Mouse (Mus musculus) gastrocnemius, postnatal 36 days (tissue): ENCODE data around the gene Sephs1. TPM values are rescaled to one million over a fixed set of nuclear protein-coding genes. Genes with fewer than 3 reads are reported as not detected.
"Not testable (repeated sequence)": the region's sequence is repeated elsewhere in the genome, so short reads cannot be mapped to it uniquely, and the experiment has no call there.

Source experiments
- DNase-seq, 2 experiments: peaks; one replicate each; pipeline ENCODE4 v3.0.0; 2022
- intact Hi-C: fragments of 180-260 bp; cut with DNase I; formaldehyde crosslinking; loops from one replicate; pipeline ENCODE4 v1.15.1; 2025
- total RNA-seq, 2 experiments: library from RNA; stranded (reverse); gene quantifications; 2 replicates each; pipeline ENCODE4 v1.2.3; 2021

The Sephs1 gene
- total RNA-seq, 2 experiments from 2014 or later = 16.3 to 16.8 TPM

DNA sequence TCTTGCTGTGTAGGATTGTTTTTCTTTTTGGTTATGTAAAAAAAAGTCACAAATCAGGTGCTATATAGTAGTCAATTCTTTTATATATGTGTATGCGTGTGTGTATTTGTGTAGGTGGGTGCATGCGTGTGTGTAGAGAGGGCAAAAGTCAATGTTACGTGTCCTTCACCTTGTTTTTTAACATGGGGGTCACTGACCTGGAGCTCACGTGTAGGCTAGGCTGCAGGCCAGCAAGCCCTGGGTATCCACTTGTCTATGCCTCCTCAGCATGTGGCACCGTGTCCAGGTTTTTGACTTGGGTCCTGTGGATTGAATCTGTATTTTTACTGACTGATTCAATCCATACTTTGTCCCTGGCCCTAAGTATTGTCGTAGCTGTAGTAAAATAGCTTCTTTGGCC lies 19.3 kb downstream of the Sephs1 start:
- intact Hi-C loops = no loop called here
- DNase-seq = no peak

- intact Hi-C loops = no loop called here
- DNase-seq = no peak
These were observed 21.0 kb downstream of the Sephs1 start for GRCm38 (mm10) chr2:4902346-4902745.

DNA sequence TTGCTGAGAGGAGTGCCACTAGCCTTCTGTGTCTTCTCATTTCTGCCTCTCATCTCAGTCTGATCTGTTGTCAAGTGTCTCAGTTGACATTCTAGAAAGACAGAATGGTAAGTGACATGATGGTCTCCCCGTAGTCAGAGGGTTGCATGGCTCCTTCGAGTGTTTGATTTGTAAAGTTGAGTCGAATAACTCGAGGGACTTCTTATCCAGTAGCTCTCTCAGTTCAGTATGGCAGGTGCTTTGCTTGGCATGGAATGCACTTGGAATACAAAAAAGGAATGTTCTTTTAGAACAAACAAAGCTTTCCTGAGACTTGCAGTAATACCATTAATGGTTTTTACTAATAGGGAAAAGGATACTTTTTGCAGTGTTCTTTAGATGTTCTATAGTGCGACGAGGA lies 25.8 kb downstream of the Sephs1 start:
- DNase-seq = no peak
- intact Hi-C loops = no loop called here

GRCm38 (mm10) chr2:4907916-4908315 lies 26.6 kb downstream of the Sephs1 start:
- intact Hi-C loops = no loop called here

GRCm38 (mm10) chr2:4908771-4909315 lies 27.5 kb downstream of the Sephs1 start:
- no peak for DNase-seq
- intact Hi-C loops = no loop called here

More at GRCm38 (mm10) chr2:4907916-4908315, 26.6 kb downstream of the Sephs1 start:
- DNase-seq = no peak

DNA sequence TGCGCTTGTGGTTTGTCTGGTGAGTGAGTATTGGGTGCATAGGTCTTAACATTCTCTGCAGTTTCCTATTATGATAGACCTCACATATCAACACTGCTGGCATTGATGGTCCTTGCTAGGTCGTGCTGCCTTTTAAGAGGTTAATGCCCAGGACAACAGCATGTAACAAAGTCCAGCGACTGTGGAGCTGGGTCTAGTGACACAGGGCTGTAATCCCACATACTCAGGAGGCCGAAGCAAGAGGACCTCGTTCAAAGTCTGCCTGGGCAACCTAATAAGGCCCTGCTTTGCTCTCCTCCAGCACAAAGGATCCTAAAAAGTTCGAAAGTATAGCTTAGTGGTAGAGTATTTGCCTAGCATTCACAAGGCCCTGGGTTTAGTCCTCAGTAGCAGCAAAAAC lies 28.5 kb downstream of the Sephs1 start:
- intact Hi-C loops = no loop called here
- no peak for DNase-seq

- no peak for DNase-seq
- intact Hi-C loops = no loop called here
These were observed 29.2 kb downstream of the Sephs1 start for GRCm38 (mm10) chr2:4910521-4910920.

GRCm38 (mm10) chr2:4913949-4914348 lies 32.6 kb downstream of the Sephs1 start:
- intact Hi-C loops = no loop called here
- no peak for DNase-seq

DNA sequence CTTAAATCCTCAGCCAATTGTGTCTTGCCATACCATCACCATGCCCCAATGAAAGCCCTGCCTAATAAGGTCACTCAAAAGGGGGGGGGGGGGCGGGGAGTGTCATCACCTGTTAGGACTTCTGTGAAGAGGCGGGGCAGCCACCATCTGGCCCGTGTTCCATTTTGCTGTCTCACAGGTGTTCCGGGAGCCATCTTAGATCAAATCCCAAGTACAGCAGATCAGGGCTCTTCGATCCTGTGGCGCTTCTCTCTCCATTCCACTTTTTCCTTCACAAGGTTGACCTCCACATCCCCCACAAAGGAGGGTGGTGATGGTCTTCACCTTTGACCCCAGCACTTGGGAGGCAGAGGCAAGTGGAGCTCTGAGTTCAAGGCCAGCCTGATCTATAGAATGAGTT lies 34.7 kb downstream of the Sephs1 start:
- intact Hi-C loops = no loop called here

GRCm38 (mm10) chr2:4917326-4918021 lies 36.1 kb downstream of the Sephs1 start:
- peak; percentile 21 to 58 for DNase-seq

More for the DNA sequence above, 34.7 kb downstream of the Sephs1 start:
- DNase-seq = no peak

GRCm38 (mm10) chr2:4918860-4919739 lies 37.7 kb downstream of the Sephs1 start, which contains the start of gene Phyh:
Gene Phyh, plus strand, starts transcription at chr2:4919019.
- intact Hi-C loops = no loop called here
- DNase-seq = peak; percentile 83 to 85

More at GRCm38 (mm10) chr2:4917326-4918021, 36.1 kb downstream of the Sephs1 start:
- intact Hi-C loops = no loop called here

- no peak for DNase-seq
- intact Hi-C loops = loop anchor here (5.0 kb wide), 1 partner anchor 91 kb away; the partner anchor contains the start of gene Mcm10
These were observed 39.7 kb downstream of the Sephs1 start for GRCm38 (mm10) chr2:4921019-4921418.

- intact Hi-C loops = loop anchor here (5.0 kb wide), 1 partner anchor 90 kb away; the partner anchor contains the start of gene Mcm10
These were observed 41.3 kb downstream of the Sephs1 start for GRCm38 (mm10) chr2:4922476-4923164.

DNA sequence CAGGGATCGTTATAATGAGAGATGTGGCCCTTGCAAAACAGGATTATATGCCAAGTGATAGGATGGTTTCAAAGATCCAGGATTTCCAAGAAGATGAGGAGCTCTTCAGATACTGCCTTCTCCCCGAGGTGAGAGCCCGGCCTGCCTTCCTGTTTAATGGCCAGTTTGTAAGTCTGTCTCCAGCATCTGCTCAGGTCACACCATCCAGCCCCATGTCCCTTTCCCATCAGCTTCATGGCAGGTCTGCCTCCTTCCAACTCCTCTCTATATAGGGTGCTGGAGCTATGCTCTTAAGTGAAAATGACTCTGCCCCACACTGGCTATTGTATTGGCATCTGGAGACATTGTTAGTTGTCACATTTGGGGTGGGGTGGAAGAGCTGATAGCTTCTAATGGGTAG lies 46.0 kb downstream of the Sephs1 start:
- no peak for DNase-seq
- intact Hi-C loops = no loop called here

More at GRCm38 (mm10) chr2:4922476-4923164, 41.3 kb downstream of the Sephs1 start:
- no peak for DNase-seq

- no peak for DNase-seq
- intact Hi-C loops = no loop called here
These were observed 47.9 kb downstream of the Sephs1 start for GRCm38 (mm10) chr2:4929230-4929629.

DNA sequence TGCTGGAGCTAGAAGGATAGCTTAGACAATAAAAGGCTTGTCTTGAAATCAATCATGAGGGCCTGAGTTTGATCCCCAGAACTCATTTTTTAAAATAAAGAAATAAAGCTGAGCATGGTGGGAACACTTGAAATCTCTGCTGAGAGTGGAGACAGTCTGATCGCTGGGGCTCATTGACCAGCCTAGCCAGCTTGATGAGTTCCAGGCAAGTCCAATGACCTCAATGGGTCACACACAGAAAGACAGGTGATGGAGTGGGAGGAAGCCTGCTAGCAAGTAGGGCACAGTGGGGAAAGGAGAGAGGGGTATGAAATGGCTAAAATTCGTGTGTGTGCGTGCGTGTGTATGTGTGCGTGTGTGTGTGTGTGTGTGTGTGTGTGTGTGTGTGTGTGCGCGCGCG lies 53.2 kb downstream of the Sephs1 start:
- DNase-seq = no peak
- intact Hi-C loops = no loop called here

DNA sequence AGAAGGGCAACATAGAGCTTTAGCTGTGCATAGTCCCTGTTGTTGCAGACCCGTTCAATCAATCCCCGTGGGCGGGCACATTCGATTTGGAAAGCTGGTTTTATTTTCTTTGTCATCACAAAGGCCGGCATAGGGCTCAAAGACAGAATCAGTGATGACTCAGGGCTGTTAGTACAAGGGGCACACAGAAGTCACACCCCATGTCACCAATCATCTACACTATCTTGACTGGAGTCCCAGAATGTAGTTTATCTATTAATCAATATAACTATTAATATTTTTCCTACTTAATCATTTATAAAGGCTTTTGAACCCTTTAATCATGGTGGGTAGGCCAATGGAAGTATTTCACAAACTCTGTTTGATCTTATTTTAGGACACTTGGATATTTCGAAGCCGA lies 56.6 kb downstream of the Sephs1 start:
- no peak for DNase-seq
- intact Hi-C loops = no loop called here

- intact Hi-C loops = no loop called here
- no peak for DNase-seq
These were observed 59.5 kb downstream of the Sephs1 start for GRCm38 (mm10) chr2:4940861-4941260.

DNA sequence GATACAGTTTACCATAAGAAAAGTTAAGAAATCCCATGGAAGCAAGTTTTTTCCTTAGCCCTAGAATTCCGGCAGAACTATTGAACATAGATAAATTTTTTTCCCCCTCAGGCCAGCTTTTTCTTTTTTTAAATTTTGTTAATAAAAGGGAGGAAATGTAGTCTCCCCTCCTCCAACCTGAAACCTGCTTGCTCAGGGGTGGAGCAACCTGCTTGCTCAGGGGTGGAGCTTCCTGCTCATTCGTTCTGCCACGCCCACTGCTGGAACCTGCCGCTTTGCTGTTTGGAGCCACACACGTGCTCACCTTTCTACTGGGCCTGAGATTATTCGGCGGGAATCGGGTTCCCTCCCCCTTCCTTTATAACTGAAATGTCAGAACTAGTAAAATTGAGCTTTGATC lies 68.3 kb downstream of the Sephs1 start:
- DNase-seq, intact Hi-C loops: not testable (repeated sequence)

DNA sequence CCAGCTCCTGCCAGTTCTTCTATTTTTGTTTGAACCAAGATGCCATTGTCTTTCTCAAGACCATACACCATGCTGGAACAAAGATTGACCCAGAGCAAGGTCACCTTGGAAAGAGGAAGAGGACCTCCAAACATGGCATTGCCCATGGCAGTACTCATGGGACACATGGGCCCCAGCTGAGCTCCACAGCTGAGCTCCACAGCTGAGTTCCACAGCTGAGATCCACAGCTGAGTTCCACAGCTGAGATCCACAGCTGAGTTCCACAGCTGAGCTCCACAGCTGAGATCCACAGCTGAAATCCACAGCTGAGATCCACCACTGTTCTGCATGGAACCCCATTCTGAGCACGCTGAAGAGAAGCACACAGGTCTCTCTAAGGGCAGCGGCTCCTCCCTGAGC lies 69.6 kb downstream of the Sephs1 start:
- intact Hi-C loops = no loop called here
- DNase-seq = no peak
